Mouse (Mus musculus) heart, embryonic 12.5 days (tissue): ENCODE data around the gene Erbb4. TPM values are rescaled to one million over a fixed set of nuclear protein-coding genes. Genes with fewer than 3 reads are reported as not detected.

Source experiments
- ATAC-seq: fragments of 200-750 bp; cut with Nextera tagmentation; 2 replicates; pipeline ENCODE4 v1.8.0; 2017; ENCODE audit warnings: moderate TSS enrichment, moderate library complexity; ENCODE audit not compliant: insufficient number of reproducible peaks, low FRiP score
- H3K27ac ChIP-seq: fragments of 300-500 bp; sonication (generic); 2 replicates; pipeline ENCODE4 v1.5.1; 2016; ENCODE audit warnings: mild to moderate bottlenecking, moderate library complexity; ENCODE audit not compliant: poor library complexity, severe bottlenecking
- H3K27me3 ChIP-seq: fragments of 300-500 bp; sonication (generic); replicated peaks from 2 replicates; pipeline ENCODE4 v1.6.1; 2016; ENCODE audit warnings: mild to moderate bottlenecking, moderate library complexity
- H3K36me3 ChIP-seq: fragments of 300-500 bp; sonication (generic); 2 replicates; pipeline ENCODE4 v1.6.1; 2016; ENCODE audit warnings: mild to moderate bottlenecking, moderate library complexity
- H3K4me1 ChIP-seq: fragments of 300-500 bp; sonication (generic); replicated peaks from 2 replicates; pipeline ENCODE4 v1.6.1; 2016; ENCODE audit warnings: mild to moderate bottlenecking
- H3K4me2 ChIP-seq: fragments of 300-500 bp; sonication (generic); 2 replicates; pipeline ENCODE4 v1.6.1; 2016; ENCODE audit warnings: mild to moderate bottlenecking, moderate library complexity
- H3K4me3 ChIP-seq: fragments of 300-500 bp; sonication (generic); 2 replicates; pipeline ENCODE4 v1.5.1; 2016; ENCODE audit warnings: mild to moderate bottlenecking
- H3K9ac ChIP-seq: fragments of 300-500 bp; sonication (generic); 2 replicates; pipeline ENCODE4 v1.6.1; 2016; ENCODE audit warnings: mild to moderate bottlenecking, moderate library complexity
- H3K9me3 ChIP-seq: fragments of 300-500 bp; sonication (generic); replicated peaks from 2 replicates; pipeline ENCODE4 v1.6.1; 2016; ENCODE audit warnings: mild to moderate bottlenecking, moderate library complexity
- WGBS: fragments of 180-500 bp; shearing (Covaris S2); methylation state at CpG from one replicate; pipeline ENCODE4 v1.1.7; 2016; 5-methylcytosine and 5-hydroxymethylcytosine counted together
- polyA plus RNA-seq: library from polyadenylated mRNA; unstranded; fragments of >200 nt; fragmentation: Nextera tagmentation; extraction: Ambion mirVana; gene quantifications from 2 replicates; pipeline ENCODE4 v1.2.1, GENCODE M21; 2016

Erbb4 gene
- polyA plus RNA-seq, 1 experiment from 2014 or later = 13.6 TPM

GRCm38 (mm10) chr1:68501561-68501960 lies 606.3 kb downstream of the Erbb4 start:
- Histone ChIP-seq H3K4me3 (no peak overlapping the region), H3K4me2 (no peak overlapping the region), H3K9me3 (no peaks in the 10 kb centered on the region), H3K9ac (no peak overlapping the region), H3K36me3 (no peaks in the 10 kb centered on the region), H3K27ac (peak overlapping the region; percentile 38; the same call in 1 of the 2 replicates), H3K4me1 (peaks cover 12% of the 10 kb centered on the region; the same call in 1 of the 2 replicates), H3K27me3 (no peaks in the 10 kb centered on the region)
- 36% methylated on average over 4 of the region's 4 CpGs for WGBS
- no peak for ATAC-seq

GRCm38 (mm10) chr1:68466390-68466960 lies 641.4 kb downstream of the Erbb4 start:
- H3K36me3 ChIP-seq = no peaks in the 10 kb centered on the region
- no peak overlapping the region for H3K9ac ChIP-seq
- no peak overlapping the region for H3K27ac ChIP-seq
- ATAC-seq = no peak
- H3K27me3 ChIP-seq = no peaks in the 10 kb centered on the region
- H3K4me1 ChIP-seq = no peaks in the 10 kb centered on the region
- H3K4me3 ChIP-seq = no peak overlapping the region
- H3K4me2 ChIP-seq = no peak overlapping the region
- no peaks in the 10 kb centered on the region for H3K9me3 ChIP-seq

GRCm38 (mm10) chr1:68451274-68451673 lies 656.6 kb downstream of the Erbb4 start:
- no peak for ATAC-seq
- Histone ChIP-seq H3K9ac (no peak overlapping the region), H3K36me3 (no peaks in the 10 kb centered on the region), H3K4me1 (no peaks in the 10 kb centered on the region), H3K9me3 (no peaks in the 10 kb centered on the region), H3K4me3 (no peak overlapping the region), H3K4me2 (no peak overlapping the region), H3K27me3 (no peaks in the 10 kb centered on the region), H3K27ac (no peak overlapping the region)
- WGBS = 67% methylated on average over 1 of the region's 1 CpGs

GRCm38 (mm10) chr1:68424336-68424983 lies 683.4 kb downstream of the Erbb4 start:
- no peaks in the 10 kb centered on the region for H3K9me3 ChIP-seq
- ATAC-seq = no peak
- no peaks in the 10 kb centered on the region for H3K27me3 ChIP-seq
- H3K9ac ChIP-seq = no peak overlapping the region
- H3K4me1 ChIP-seq = no peaks in the 10 kb centered on the region
- no peak overlapping the region for H3K27ac ChIP-seq
- no peak overlapping the region for H3K4me2 ChIP-seq
- 69% methylated on average over 5 of the region's 5 CpGs for WGBS
- H3K4me3 ChIP-seq = no peak overlapping the region
- H3K36me3 ChIP-seq = no peaks in the 10 kb centered on the region

GRCm38 (mm10) chr1:68401204-68401603 lies 706.7 kb downstream of the Erbb4 start:
- no peak for ATAC-seq
- no peak overlapping the region for H3K4me3 ChIP-seq
- no peak overlapping the region for H3K9ac ChIP-seq

GRCm38 (mm10) chr1:68371531-68371930 lies 736.3 kb downstream of the Erbb4 start:
- Histone ChIP-seq H3K4me3 (no peak overlapping the region), H3K27me3 (no peaks in the 10 kb centered on the region), H3K4me1 (no peaks in the 10 kb centered on the region), H3K4me2 (no peak overlapping the region), H3K9ac (no peak overlapping the region), H3K36me3 (no peaks in the 10 kb centered on the region), H3K9me3 (no peaks in the 10 kb centered on the region), H3K27ac (no peak overlapping the region)
- no peak for ATAC-seq
- WGBS = 28% methylated on average over 2 of the region's 2 CpGs

More at GRCm38 (mm10) chr1:68401204-68401603, 706.7 kb downstream of the Erbb4 start:
- Histone ChIP-seq H3K4me2 (no peak overlapping the region), H3K27ac (no peak overlapping the region), H3K27me3 (no peaks in the 10 kb centered on the region), H3K36me3 (no peaks in the 10 kb centered on the region), H3K9me3 (no peaks in the 10 kb centered on the region), H3K4me1 (no peaks in the 10 kb centered on the region)
- 62% methylated on average over 4 of the region's 4 CpGs for WGBS

GRCm38 (mm10) chr1:68333714-68334113 lies 774.1 kb downstream of the Erbb4 start:
- no peaks in the 10 kb centered on the region for H3K27me3 ChIP-seq
- ATAC-seq = no peak
- H3K27ac ChIP-seq = no peak overlapping the region
- H3K4me3 ChIP-seq = no peak overlapping the region
- WGBS = 56% methylated on average over 2 of the region's 2 CpGs
- H3K4me1 ChIP-seq = no peaks in the 10 kb centered on the region
- no peak overlapping the region for H3K4me2 ChIP-seq
- no peaks in the 10 kb centered on the region for H3K36me3 ChIP-seq
- no peaks in the 10 kb centered on the region for H3K9me3 ChIP-seq
- no peak overlapping the region for H3K9ac ChIP-seq

GRCm38 (mm10) chr1:68305813-68306212 lies 802.0 kb downstream of the Erbb4 start:
- Histone ChIP-seq H3K4me1 (peaks cover 6% of the 10 kb centered on the region), H3K27me3 (no peaks in the 10 kb centered on the region), H3K27ac (no peak overlapping the region), H3K36me3 (no peaks in the 10 kb centered on the region), H3K4me2 (no peak overlapping the region), H3K9me3 (no peaks in the 10 kb centered on the region), H3K9ac (no peak overlapping the region), H3K4me3 (no peak overlapping the region)
- ATAC-seq = no peak
- WGBS = 78% methylated on average over 4 of the region's 4 CpGs

GRCm38 (mm10) chr1:68284443-68284842 lies 823.4 kb downstream of the Erbb4 start:
- Histone ChIP-seq H3K27ac (no peak overlapping the region), H3K4me2 (no peak overlapping the region), H3K4me1 (no peaks in the 10 kb centered on the region), H3K4me3 (no peak overlapping the region), H3K9ac (no peak overlapping the region), H3K9me3 (no peaks in the 10 kb centered on the region), H3K27me3 (no peaks in the 10 kb centered on the region), H3K36me3 (no peaks in the 10 kb centered on the region)
- 54% methylated on average over 2 of the region's 2 CpGs for WGBS
- no peak for ATAC-seq

- ATAC-seq = no peak
- H3K27ac ChIP-seq = no peak overlapping the region
- 77% methylated on average over 5 of the region's 5 CpGs for WGBS
These were observed 832.0 kb downstream of the Erbb4 start for GRCm38 (mm10) chr1:68275819-68276218.

GRCm38 (mm10) chr1:68178580-68178979 lies 929.3 kb downstream of the Erbb4 start:
- no peak overlapping the region for H3K4me3 ChIP-seq
- 45% methylated on average over 3 of the region's 3 CpGs for WGBS
- H3K4me1 ChIP-seq = no peaks in the 10 kb centered on the region
- H3K4me2 ChIP-seq = no peak overlapping the region
- no peaks in the 10 kb centered on the region for H3K36me3 ChIP-seq
- H3K9me3 ChIP-seq = no peaks in the 10 kb centered on the region
- H3K27ac ChIP-seq = no peak overlapping the region
- no peaks in the 10 kb centered on the region for H3K27me3 ChIP-seq
- no peak overlapping the region for H3K9ac ChIP-seq
- ATAC-seq = no peak

More at GRCm38 (mm10) chr1:68275819-68276218, 832.0 kb downstream of the Erbb4 start:
- Histone ChIP-seq H3K4me3 (no peak overlapping the region), H3K4me2 (no peak overlapping the region), H3K36me3 (no peaks in the 10 kb centered on the region), H3K27me3 (no peaks in the 10 kb centered on the region), H3K9ac (no peak overlapping the region), H3K4me1 (no peaks in the 10 kb centered on the region), H3K9me3 (no peaks in the 10 kb centered on the region)

- H3K27me3 ChIP-seq = no peaks in the 10 kb centered on the region
- no peak overlapping the region for H3K4me3 ChIP-seq
- H3K4me1 ChIP-seq = no peaks in the 10 kb centered on the region
- H3K27ac ChIP-seq = no peak overlapping the region
- H3K9ac ChIP-seq = no peak overlapping the region
- H3K36me3 ChIP-seq = no peaks in the 10 kb centered on the region
- no peak for ATAC-seq
- H3K9me3 ChIP-seq = no peaks in the 10 kb centered on the region
- WGBS = 63% methylated on average over 1 of the region's 1 CpGs
- H3K4me2 ChIP-seq = no peak overlapping the region
These were observed 952.6 kb downstream of the Erbb4 start for GRCm38 (mm10) chr1:68155253-68155652.
